ENCODE assay signal across 8 mouse cellular contexts in genomic region chr4:53115410-53115809, GRCm38 (mm10). TPM values are rescaled to one million over a fixed set of nuclear protein-coding genes. Genes with fewer than 3 reads are reported as not detected.
DNase-seq lines count a peak whose midpoint lies in the region; ATAC-seq and TF ChIP-seq lines count a peak whose summit lies in the region.

No protein-coding gene starts in this region.

- no peak overlapping the region for H3K27ac ChIP-seq in kidney, postnatal 0 days
- no peak overlapping the region for H3K27ac ChIP-seq in liver, embryonic 14.5 days

- TF ChIP-seq CTCF in kidney, postnatal 0 days (IDR thresholded peaks at IDR 0.05; ENCODE audit: low read depth), result no peak
- no peak for TF ChIP-seq CTCF in liver, embryonic 14.5 days (IDR thresholded peaks at IDR 0.05; ENCODE audit: low read depth)

- WGBS in kidney, postnatal 0 days, result 38% methylated on average over 4 of the region's 4 CpGs
- 61% methylated on average over 4 of the region's 4 CpGs for WGBS in liver, embryonic 14.5 days (ENCODE audit: insufficient replicate concordance)

- TF ChIP-seq EP300 in liver, embryonic 14.5 days (IDR thresholded peaks at IDR 0.05; ENCODE audit: low read depth), result no peak

- no peaks in the 10 kb centered on the region for H3K27me3 ChIP-seq in kidney, postnatal 0 days (ENCODE audit: insufficient read depth, low read length)
- no peaks in the 10 kb centered on the region for H3K27me3 ChIP-seq in liver, embryonic 14.5 days (ENCODE audit: control insufficient read depth, insufficient read depth, low read length)

- no peak overlapping the region for H3K4me3 ChIP-seq in kidney, postnatal 0 days (replicated peaks; ENCODE audit: low read depth, low read length)
- no peak overlapping the region for H3K4me3 ChIP-seq in liver, embryonic 14.5 days (ENCODE audit: insufficient read depth in 1 of 2, low read depth in 2 of 2, low read length in 2 of 2)

- ATAC-seq in kidney, postnatal 0 days (replicated peaks; ENCODE audit: low FRiP score, low read depth), result peak; percentile 37; the same call in 1 of the 2 replicates
- ATAC-seq in liver, embryonic 14.5 days (ENCODE audit: insufficient read depth), result peak; percentile 14; the same call in 1 of the 2 replicates

- peak; percentile 60 for DNase-seq in adrenal gland, postnatal 14 days
- no peak for DNase-seq in adrenal gland, adult 8-10 months
- peak; percentile 51 for DNase-seq in kidney, postnatal 0 days (ENCODE audit: low spot score)
- no peak for DNase-seq in kidney, adult 18-20 months
- peak; percentile 62 for DNase-seq in ZHBTc4 (ENCODE audit: low read depth, low spot score)
- DNase-seq in liver, embryonic 14.5 days (ENCODE audit: low read depth in 3 of 3, low spot score in 3 of 3), result no peak
- no peak for DNase-seq in cerebellum, postnatal 36 days
- DNase-seq in yolk sac, embryonic 10.5 days (ENCODE audit: low spot score), result no peak

- no peaks in the 10 kb centered on the region for H3K36me3 ChIP-seq in kidney, postnatal 0 days (ENCODE audit: insufficient read depth, low read length)
- no peaks in the 10 kb centered on the region; the same call in 1 of the 2 replicates for H3K36me3 ChIP-seq in liver, embryonic 14.5 days (replicated peaks; ENCODE audit: control insufficient read depth, insufficient read depth, low read depth)

- no peak overlapping the region for H3K4me2 ChIP-seq in kidney, postnatal 0 days (ENCODE audit: low read length)
- H3K4me2 ChIP-seq in liver, embryonic 14.5 days (ENCODE audit: low read depth), result no peak overlapping the region

- no peaks in the 10 kb centered on the region for H3K9me3 ChIP-seq in kidney, postnatal 0 days (replicated peaks; ENCODE audit: low read length)
- H3K9me3 ChIP-seq in liver, embryonic 14.5 days (ENCODE audit: control insufficient read depth, low read length), result no peaks in the 10 kb centered on the region

- no peak overlapping the region for H3K9ac ChIP-seq in kidney, postnatal 0 days (ENCODE audit: low read depth, low read length)
- no peak overlapping the region for H3K9ac ChIP-seq in liver, embryonic 14.5 days (replicated peaks)

- peaks cover 12% of the 10 kb centered on the region for H3K4me1 ChIP-seq in kidney, postnatal 0 days (replicated peaks; ENCODE audit: insufficient read depth, low read length)
- H3K4me1 ChIP-seq in liver, embryonic 14.5 days (replicated peaks; ENCODE audit: control insufficient read depth in 2 of 2, insufficient read depth in 2 of 2, low read length in 1 of 2), result peaks cover 3 to 19% of the 10 kb centered on the region in 2 experiments

RNA-seq across cellular contexts. Expression of gene Abca1, which starts 44.3 kb away (rescaled TPM):
- total RNA-seq in adrenal gland, postnatal 14 days (2021), result 164 and 209 TPM in 2 replicates
- 100 to 1,000 TPM; 145 to 233 (median 191) TPM for total RNA-seq in adrenal gland, adult 8-10 months (2022)
- polyA plus RNA-seq in kidney, postnatal 0 days (2015; fragmentation: Nextera tagmentation; extraction: Ambion mirVana), result 3.7 and 4.7 TPM in 2 replicates
- polyA plus RNA-seq in liver, embryonic 14.5 days (2012; rRNA removed), result 5.7 and 7.0 TPM in 2 replicates
- polyA plus RNA-seq in liver, embryonic 14.5 days (2014; fragmentation: Nextera tagmentation; extraction: Ambion mirVana), result 12.0 and 13.1 TPM in 2 replicates

Comparison
In these comparisons a context has a peak if more than half of its experiments do, and no peak if none do; other contexts are left out.
1. DNase-seq: peak in adrenal gland, postnatal 14 days (single experiment), kidney, postnatal 0 days (single experiment) and ZHBTc4 (single experiment); none in adrenal gland, adult 8-10 months (single experiment), kidney, adult 18-20 months (single experiment), liver, embryonic 14.5 days (0 of 3), cerebellum, postnatal 36 days (0 of 2) and yolk sac, embryonic 10.5 days (single experiment).